Mouse (Mus musculus): ENCODE data around the gene Sdr9c7. TPM values are rescaled to one million over a fixed set of nuclear protein-coding genes. Genes with fewer than 3 reads are reported as not detected.

Sdr9c7 gene
- polyA plus RNA-seq, 1 experiment = 1.3 TPM

- Histone ChIP-seq H3K36me3 (ENCODE audit: control insufficient read depth, insufficient read depth, low read length) (no peaks in the 10 kb centered on the region), H3K4me3 (ENCODE audit: control insufficient read depth, insufficient read depth, low read length) (no peak overlapping the region), H3K27me3 (ENCODE audit: control insufficient read depth, insufficient read depth, low read length) (no peaks in the 10 kb centered on the region), H3K4me1 (replicated peaks; ENCODE audit: control insufficient read depth, insufficient read depth, low read length) (no peaks in the 10 kb centered on the region), H3K27ac (ENCODE audit: control insufficient read depth, insufficient read depth, low read length) (no peak overlapping the region)
- TF ChIP-seq POLR2A (IDR thresholded peaks at IDR 0.05; ENCODE audit: control insufficient read depth, extremely low read depth, insufficient read depth, low read length, poor library complexity) = no peak
- no peak for TF ChIP-seq CTCF (IDR thresholded peaks at IDR 0.05; ENCODE audit: borderline replicate concordance, control insufficient read depth, extremely low read depth, insufficient read depth, low read length, poor library complexity)
- 90% methylated on average over 8 of the region's 8 CpGs for WGBS
- no peak for DNase-seq
Measured at GRCm38 (mm10) chr10:127923024-127923423, 24.7 kb downstream of the Sdr9c7 start.

- TF ChIP-seq CTCF (IDR thresholded peaks at IDR 0.05; ENCODE audit: borderline replicate concordance, control insufficient read depth, extremely low read depth, insufficient read depth, low read length, poor library complexity) (no peak), POLR2A (IDR thresholded peaks at IDR 0.05; ENCODE audit: control insufficient read depth, extremely low read depth, insufficient read depth, low read length, poor library complexity) (no peak)
- 86% methylated on average over 7 of the region's 7 CpGs for WGBS
- DNase-seq = no peak
- no peaks in the 10 kb centered on the region for H3K4me1 ChIP-seq (replicated peaks; ENCODE audit: control insufficient read depth, insufficient read depth, low read length)
- no peak overlapping the region for H3K27ac ChIP-seq (ENCODE audit: control insufficient read depth, insufficient read depth, low read length)
- H3K27me3 ChIP-seq (ENCODE audit: control insufficient read depth, insufficient read depth, low read length) = no peaks in the 10 kb centered on the region
- H3K36me3 ChIP-seq (ENCODE audit: control insufficient read depth, insufficient read depth, low read length) = no peaks in the 10 kb centered on the region
- H3K4me3 ChIP-seq (ENCODE audit: control insufficient read depth, insufficient read depth, low read length) = no peak overlapping the region
Measured at GRCm38 (mm10) chr10:127924597-127925378, 26.5 kb downstream of the Sdr9c7 start.

GRCm38 (mm10) chr10:127927737-127928136, 29.4 kb downstream of the Sdr9c7 start:
- Histone ChIP-seq H3K4me3 (ENCODE audit: control insufficient read depth, insufficient read depth, low read length) (no peak overlapping the region), H3K4me1 (replicated peaks; ENCODE audit: control insufficient read depth, insufficient read depth, low read length) (no peaks in the 10 kb centered on the region), H3K27me3 (ENCODE audit: control insufficient read depth, insufficient read depth, low read length) (no peaks in the 10 kb centered on the region), H3K27ac (ENCODE audit: control insufficient read depth, insufficient read depth, low read length) (no peak overlapping the region), H3K36me3 (ENCODE audit: control insufficient read depth, insufficient read depth, low read length) (no peaks in the 10 kb centered on the region)
- DNase-seq = no peak
- 86% methylated on average over 2 of the region's 2 CpGs for WGBS
- TF ChIP-seq CTCF (IDR thresholded peaks at IDR 0.05; ENCODE audit: borderline replicate concordance, control insufficient read depth, extremely low read depth, insufficient read depth, low read length, poor library complexity) (no peak), POLR2A (IDR thresholded peaks at IDR 0.05; ENCODE audit: control insufficient read depth, extremely low read depth, insufficient read depth, low read length, poor library complexity) (no peak)

GRCm38 (mm10) chr10:127932290-127932926, 34.1 kb downstream of the Sdr9c7 start:
- no peak for TF ChIP-seq POLR2A (IDR thresholded peaks at IDR 0.05; ENCODE audit: control insufficient read depth, extremely low read depth, insufficient read depth, low read length, poor library complexity)
- TF ChIP-seq CTCF (IDR thresholded peaks at IDR 0.05; ENCODE audit: borderline replicate concordance, control insufficient read depth, extremely low read depth, insufficient read depth, low read length, poor library complexity) = no peak
- Histone ChIP-seq H3K4me1 (replicated peaks; ENCODE audit: control insufficient read depth, insufficient read depth, low read length) (no peaks in the 10 kb centered on the region), H3K4me3 (ENCODE audit: control insufficient read depth, insufficient read depth, low read length) (no peak overlapping the region), H3K27ac (ENCODE audit: control insufficient read depth, insufficient read depth, low read length) (no peak overlapping the region), H3K27me3 (ENCODE audit: control insufficient read depth, insufficient read depth, low read length) (no peaks in the 10 kb centered on the region), H3K36me3 (ENCODE audit: control insufficient read depth, insufficient read depth, low read length) (no peaks in the 10 kb centered on the region)
- WGBS = 75% methylated on average over 8 of the region's 8 CpGs
- DNase-seq = no peak

- TF ChIP-seq CTCF (IDR thresholded peaks at IDR 0.05; ENCODE audit: borderline replicate concordance, control insufficient read depth, extremely low read depth, insufficient read depth, low read length, poor library complexity) (no peak), POLR2A (IDR thresholded peaks at IDR 0.05; ENCODE audit: control insufficient read depth, extremely low read depth, insufficient read depth, low read length, poor library complexity) (no peak)
- Histone ChIP-seq H3K4me1 (replicated peaks; ENCODE audit: control insufficient read depth, insufficient read depth, low read length) (no peaks in the 10 kb centered on the region), H3K36me3 (ENCODE audit: control insufficient read depth, insufficient read depth, low read length) (no peaks in the 10 kb centered on the region), H3K27me3 (ENCODE audit: control insufficient read depth, insufficient read depth, low read length) (no peaks in the 10 kb centered on the region), H3K27ac (ENCODE audit: control insufficient read depth, insufficient read depth, low read length) (no peak overlapping the region), H3K4me3 (ENCODE audit: control insufficient read depth, insufficient read depth, low read length) (no peak overlapping the region)
- WGBS = 67% methylated on average over 8 of the region's 8 CpGs
- DNase-seq = no peak
Measured at GRCm38 (mm10) chr10:127936271-127936670, 38.0 kb downstream of the Sdr9c7 start.

GRCm38 (mm10) chr10:127936747-127937409, 38.6 kb downstream of the Sdr9c7 start:
- Histone ChIP-seq H3K4me3 (ENCODE audit: control insufficient read depth, insufficient read depth, low read length) (no peak overlapping the region), H3K27me3 (ENCODE audit: control insufficient read depth, insufficient read depth, low read length) (no peaks in the 10 kb centered on the region), H3K27ac (ENCODE audit: control insufficient read depth, insufficient read depth, low read length) (no peak overlapping the region), H3K36me3 (ENCODE audit: control insufficient read depth, insufficient read depth, low read length) (no peaks in the 10 kb centered on the region), H3K4me1 (replicated peaks; ENCODE audit: control insufficient read depth, insufficient read depth, low read length) (no peaks in the 10 kb centered on the region)
- no peak for DNase-seq
- no peak for TF ChIP-seq CTCF (IDR thresholded peaks at IDR 0.05; ENCODE audit: borderline replicate concordance, control insufficient read depth, extremely low read depth, insufficient read depth, low read length, poor library complexity)
- TF ChIP-seq POLR2A (IDR thresholded peaks at IDR 0.05; ENCODE audit: control insufficient read depth, extremely low read depth, insufficient read depth, low read length, poor library complexity) = no peak
- WGBS = 49% methylated on average over 19 of the region's 19 CpGs

Data from thymus, adult 2 months (tissue).